Mouse (Mus musculus) liver, embryonic 16.5 days (tissue): ENCODE measurements around the gene Rapgef5. TPM values are rescaled to one million over a fixed set of nuclear protein-coding genes. Genes with fewer than 3 reads are reported as not detected.

Experiments
- ATAC-seq: fragments of 200-750 bp; cut with Nextera tagmentation; 2 replicates; pipeline ENCODE4 v1.8.0; 2017; ENCODE audit warnings: low read depth, mild to moderate bottlenecking, moderate number of reproducible peaks, moderate library complexity
- H3K27ac ChIP-seq: fragments of 300-500 bp; sonication (generic); 2 replicates; pipeline ENCODE4 v1.5.1; 2014; ENCODE audit warnings: mild to moderate bottlenecking, low read length
- H3K27me3 ChIP-seq: fragments of 300-500 bp; sonication (generic); 2 replicates; pipeline ENCODE4 v1.6.1; 2014; ENCODE audit warnings: low read depth, low read length, mixed read lengths; ENCODE audit not compliant: control insufficient read depth, insufficient read depth
- H3K36me3 ChIP-seq: fragments of 300-500 bp; sonication (generic); 2 replicates; pipeline ENCODE4 v1.6.1; 2014; ENCODE audit warnings: mild to moderate bottlenecking; ENCODE audit not compliant: control insufficient read depth, insufficient read depth
- H3K4me1 ChIP-seq: fragments of 300-500 bp; sonication (generic); 2 replicates; pipeline ENCODE4 v1.6.1; 2014; ENCODE audit warnings: low read depth, low read length, mixed read lengths; ENCODE audit not compliant: control insufficient read depth
- H3K4me2 ChIP-seq: fragments of 300-500 bp; sonication (generic); 2 replicates; pipeline ENCODE4 v1.6.1; 2014; ENCODE audit warnings: low read depth, low read length, mixed read lengths
- H3K4me3 ChIP-seq: fragments of 300-500 bp; sonication (generic); 2 replicates; pipeline ENCODE4 v1.5.1; 2014; ENCODE audit warnings: low read depth, mild to moderate bottlenecking, low read length
- H3K9ac ChIP-seq: fragments of 300-500 bp; sonication (generic); 2 replicates; pipeline ENCODE4 v1.6.1; 2014; ENCODE audit warnings: low read depth, low read length
- H3K9me3 ChIP-seq: fragments of 300-500 bp; sonication (generic); replicated peaks from 2 replicates; pipeline ENCODE4 v1.6.1; 2016; ENCODE audit warnings: low read length; ENCODE audit not compliant: control insufficient read depth
- WGBS: fragments of 180-500 bp; shearing (Covaris S2); extraction: QIAGEN DNeasy Blood & Tissue Kit; methylation state at CpG from one replicate; pipeline ENCODE4 v1.1.7; 2014; ENCODE audit not compliant: insufficient replicate concordance; 5-methylcytosine and 5-hydroxymethylcytosine counted together
- polyA plus RNA-seq: library from polyadenylated mRNA; unstranded; fragments of >200 nt; fragmentation: Nextera tagmentation; extraction: Ambion mirVana; gene quantifications from 2 replicates; pipeline ENCODE4 v1.2.1, GENCODE M21; 2015

Gene Rapgef5
- polyA plus RNA-seq, 1 experiment from 2014 or later = 2.2 TPM

GRCm38 (mm10) chr12:117524311-117525013, 8.2 kb downstream of the Rapgef5 start:
- Histone ChIP-seq H3K4me3 (no peak overlapping the region), H3K4me2 (no peak overlapping the region), H3K36me3 (no peaks in the 10 kb centered on the region), H3K27ac (no peak overlapping the region), H3K9ac (no peak overlapping the region), H3K9me3 (no peaks in the 10 kb centered on the region), H3K27me3 (peaks cover 10% of the 10 kb centered on the region), H3K4me1 (no peaks in the 10 kb centered on the region)
- WGBS = 69% methylated on average over 9 of the region's 9 CpGs
- ATAC-seq = no peak

DNA sequence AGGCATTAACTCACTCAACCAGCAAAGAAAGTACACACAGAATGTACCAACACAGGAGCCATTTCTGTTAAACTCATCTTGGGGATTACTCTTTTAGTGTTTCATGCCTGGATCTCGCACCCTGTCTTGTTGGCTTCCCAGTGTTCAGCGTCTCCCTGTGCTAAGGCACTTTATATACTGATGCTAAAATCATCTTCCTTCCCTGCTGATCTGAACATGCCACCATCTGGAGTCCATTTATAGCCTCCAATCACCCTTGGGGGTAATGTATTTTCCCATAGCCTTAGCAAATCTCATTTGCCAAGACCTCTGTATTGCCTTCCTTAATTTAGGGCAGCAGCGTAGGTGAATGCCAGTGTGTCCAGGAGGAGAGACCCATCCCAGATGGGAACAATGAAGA, 11.6 kb downstream of the Rapgef5 start:
- 67% methylated on average over 3 of the region's 3 CpGs for WGBS
- H3K4me3 ChIP-seq = no peak overlapping the region
- no peaks in the 10 kb centered on the region for H3K36me3 ChIP-seq
- no peak overlapping the region for H3K4me2 ChIP-seq
- H3K27me3 ChIP-seq = peaks cover 20% of the 10 kb centered on the region
- no peak for ATAC-seq
- no peak overlapping the region for H3K9ac ChIP-seq
- H3K27ac ChIP-seq = no peak overlapping the region
- no peaks in the 10 kb centered on the region for H3K9me3 ChIP-seq
- no peaks in the 10 kb centered on the region for H3K4me1 ChIP-seq

DNA sequence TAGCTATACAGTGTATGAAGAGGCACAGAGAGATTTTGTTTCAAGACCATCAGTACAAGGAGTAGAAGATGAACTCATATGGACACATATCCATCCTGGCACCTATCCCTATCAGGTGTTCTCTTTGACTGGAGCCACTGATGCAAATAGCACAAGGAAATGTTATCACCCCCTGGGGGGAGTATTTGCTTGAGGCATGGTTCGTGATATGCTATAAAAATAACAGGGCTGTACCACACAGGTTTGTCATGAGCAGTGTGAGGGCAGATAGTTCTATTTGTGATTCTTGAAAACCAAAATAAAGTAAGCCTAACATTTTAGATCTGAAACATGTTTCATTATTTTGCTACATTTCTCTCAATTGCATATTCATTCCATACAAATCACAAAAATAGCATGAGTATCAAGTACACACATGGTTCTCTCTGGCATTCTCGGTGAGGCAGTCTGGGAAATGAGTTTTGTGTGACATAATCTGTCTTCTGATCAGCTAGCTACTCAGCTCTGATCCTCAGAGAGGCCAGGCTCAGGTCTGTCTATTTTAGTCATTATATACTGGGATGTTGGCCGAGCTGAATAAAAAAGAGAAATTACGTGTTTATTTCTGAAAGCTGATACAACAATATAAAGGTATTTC, 12.3 kb downstream of the Rapgef5 start:
- Histone ChIP-seq H3K9ac (no peak overlapping the region), H3K4me3 (no peak overlapping the region), H3K4me1 (no peaks in the 10 kb centered on the region), H3K27me3 (peaks cover 28% of the 10 kb centered on the region), H3K27ac (no peak overlapping the region), H3K36me3 (no peaks in the 10 kb centered on the region), H3K9me3 (no peaks in the 10 kb centered on the region), H3K4me2 (no peak overlapping the region)
- no peak for ATAC-seq
- WGBS = 39% methylated on average over 4 of the region's 4 CpGs

DNA sequence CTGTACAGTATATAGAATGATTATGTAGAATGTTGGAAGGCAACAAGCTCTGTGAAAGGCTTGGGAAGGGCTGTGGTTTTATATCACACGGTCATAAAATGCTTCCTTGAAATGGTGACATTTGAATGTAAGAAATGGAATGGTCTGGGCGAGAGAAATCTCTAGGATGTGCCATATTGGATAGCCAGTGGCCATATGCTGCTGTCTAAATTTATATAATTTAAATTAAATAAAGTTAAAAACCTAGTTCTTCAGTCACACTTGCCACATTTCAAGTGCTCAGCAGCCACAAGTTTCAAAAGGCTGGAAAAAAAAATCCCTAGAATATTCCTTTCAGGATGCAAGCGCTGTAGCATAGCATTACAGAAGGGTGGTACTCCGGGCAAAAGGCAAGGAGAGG, 14.8 kb downstream of the Rapgef5 start:
- H3K27ac ChIP-seq = no peak overlapping the region
- no peak overlapping the region for H3K4me3 ChIP-seq
- H3K4me1 ChIP-seq = peaks cover 4% of the 10 kb centered on the region; the same call in 1 of the 2 replicates
- 62% methylated on average over 4 of the region's 4 CpGs for WGBS
- no peak for ATAC-seq
- H3K4me2 ChIP-seq = no peak overlapping the region
- H3K36me3 ChIP-seq = no peaks in the 10 kb centered on the region
- H3K27me3 ChIP-seq = peaks cover 43% of the 10 kb centered on the region
- no peaks in the 10 kb centered on the region for H3K9me3 ChIP-seq
- no peak overlapping the region for H3K9ac ChIP-seq

DNA sequence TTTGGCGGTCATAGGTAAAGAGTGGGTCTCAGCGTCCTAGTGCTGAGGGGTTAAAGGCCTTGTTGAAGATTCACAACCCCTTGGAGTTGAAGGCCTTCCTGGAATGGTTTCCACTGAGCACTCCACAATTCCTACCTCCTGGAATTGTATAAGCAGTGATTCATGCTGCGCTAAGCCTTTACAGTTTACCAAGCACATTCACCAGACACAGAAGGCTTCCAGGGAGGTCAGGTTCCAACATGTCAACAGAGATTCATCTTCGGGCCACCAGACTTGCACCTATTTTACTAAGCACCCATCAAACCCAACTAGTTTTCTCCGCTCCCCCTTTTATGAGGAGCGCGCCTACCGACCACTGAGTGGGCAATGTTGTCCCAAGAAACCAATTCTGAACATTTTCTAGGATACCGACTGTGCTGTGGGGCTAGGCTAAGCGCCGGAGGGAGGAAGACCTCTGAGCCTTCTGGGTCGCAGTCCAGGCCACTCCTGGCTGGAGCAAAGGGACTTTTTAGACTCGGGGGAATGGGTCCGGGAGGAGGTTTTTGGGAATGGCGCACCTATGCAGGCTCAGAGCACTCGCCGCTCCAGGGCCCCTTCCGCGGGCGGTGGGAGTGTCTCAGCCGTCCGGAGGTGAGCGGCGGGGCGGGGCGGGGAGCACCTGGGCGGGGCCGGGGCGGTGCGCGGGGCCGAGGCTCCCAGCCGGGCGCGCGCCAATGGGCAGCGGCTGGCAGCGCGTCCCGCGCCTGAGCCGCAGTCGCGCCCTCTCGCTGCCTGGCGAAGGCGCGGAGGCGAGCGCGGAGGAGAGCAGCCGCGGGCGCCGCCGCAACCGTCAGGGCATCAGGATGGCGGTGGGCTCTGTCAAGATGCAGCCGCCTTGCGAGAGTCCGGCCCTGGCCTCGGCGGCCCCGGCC, 17.2 kb downstream of the Rapgef5 start:
- 4% methylated on average over 59 of the region's 64 CpGs for whole genome bisulfite sequencing
- ATAC-seq = peak; percentile 70
- Histone ChIP-seq H3K4me2 (peak overlapping the region; percentile 65), H3K36me3 (no peaks in the 10 kb centered on the region), H3K9ac (no peak overlapping the region; the same call in 1 of the 2 replicates), H3K9me3 (no peaks in the 10 kb centered on the region), H3K27me3 (peaks cover 47% of the 10 kb centered on the region), H3K4me3 (peak overlapping the region; percentile 56), H3K27ac (no peak overlapping the region), H3K4me1 (peaks cover 4% of the 10 kb centered on the region; the same call in 1 of the 2 replicates)

GRCm38 (mm10) chr12:117534087-117534751, 17.9 kb downstream of the Rapgef5 start:
- Histone ChIP-seq H3K4me1 (peaks cover 4% of the 10 kb centered on the region; the same call in 1 of the 2 replicates), H3K4me2 (peak overlapping the region; percentile 65), H3K9me3 (no peaks in the 10 kb centered on the region), H3K9ac (no peak overlapping the region; the same call in 1 of the 2 replicates), H3K4me3 (peak overlapping the region; percentile 56), H3K27ac (no peak overlapping the region), H3K36me3 (no peaks in the 10 kb centered on the region), H3K27me3 (peaks cover 47% of the 10 kb centered on the region)
- peak; percentile 42 for ATAC-seq
- WGBS = under 1% methylated on average over 66 of the region's 66 CpGs

DNA sequence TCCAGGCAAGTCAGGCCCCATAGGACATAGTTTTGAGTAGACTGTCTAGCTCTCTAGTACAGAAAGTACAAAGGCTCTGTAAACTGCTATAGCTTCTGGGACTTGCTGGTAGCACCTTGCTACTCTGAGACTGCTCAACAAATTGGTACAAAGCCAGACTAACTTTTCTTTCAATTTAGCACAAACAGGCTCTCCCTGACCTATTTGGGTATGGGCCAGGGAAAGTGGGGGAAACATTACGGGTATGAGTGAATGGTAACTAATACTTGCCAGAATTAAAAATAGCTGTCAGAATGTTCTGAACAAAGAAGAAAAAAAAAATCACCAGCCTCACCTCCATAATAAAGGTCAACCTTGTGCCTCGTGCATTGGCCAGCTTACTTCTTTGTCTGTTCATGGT, 24.1 kb downstream of the Rapgef5 start:
- no peak overlapping the region for H3K9ac ChIP-seq
- H3K27me3 ChIP-seq = peaks cover 21% of the 10 kb centered on the region
- WGBS = 61% methylated on average over 2 of the region's 2 CpGs
- no peak overlapping the region for H3K4me2 ChIP-seq
- no peak overlapping the region for H3K27ac ChIP-seq
- H3K4me1 ChIP-seq = no peaks in the 10 kb centered on the region
- H3K4me3 ChIP-seq = no peak overlapping the region
- H3K36me3 ChIP-seq = no peaks in the 10 kb centered on the region
- H3K9me3 ChIP-seq = no peaks in the 10 kb centered on the region
- ATAC-seq = no peak

DNA sequence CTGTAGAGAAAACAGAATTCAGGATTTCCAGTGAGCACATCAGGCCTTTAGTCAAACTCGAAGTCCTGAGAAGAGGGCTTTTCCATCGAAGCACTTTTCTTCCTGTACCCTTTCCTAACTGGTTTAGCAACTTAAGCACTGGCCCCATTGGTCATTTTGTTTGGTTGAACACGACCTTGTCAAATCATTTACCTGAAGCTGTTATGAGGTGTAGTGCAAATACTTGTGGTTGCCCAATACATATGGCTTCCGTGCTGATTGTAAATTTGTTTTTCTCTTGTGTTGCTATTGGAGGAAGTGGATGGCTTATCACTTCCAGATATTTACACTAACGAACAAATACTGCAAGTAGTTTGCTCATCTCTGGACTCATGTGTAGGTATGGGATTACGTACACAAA, 29.0 kb downstream of the Rapgef5 start:
- Histone ChIP-seq H3K27ac (no peak overlapping the region), H3K4me2 (no peak overlapping the region)

More for the DNA sequence above, 29.0 kb downstream of the Rapgef5 start:
- Histone ChIP-seq H3K9me3 (no peaks in the 10 kb centered on the region), H3K36me3 (no peaks in the 10 kb centered on the region), H3K4me1 (no peaks in the 10 kb centered on the region), H3K4me3 (no peak overlapping the region), H3K27me3 (peaks cover 18% of the 10 kb centered on the region), H3K9ac (no peak overlapping the region)
- 41% methylated on average over 6 of the region's 6 CpGs for WGBS
- peak; percentile 72 for ATAC-seq
